ENCODE assay signal across 16 mouse cellular contexts in the genomic region with DNA sequence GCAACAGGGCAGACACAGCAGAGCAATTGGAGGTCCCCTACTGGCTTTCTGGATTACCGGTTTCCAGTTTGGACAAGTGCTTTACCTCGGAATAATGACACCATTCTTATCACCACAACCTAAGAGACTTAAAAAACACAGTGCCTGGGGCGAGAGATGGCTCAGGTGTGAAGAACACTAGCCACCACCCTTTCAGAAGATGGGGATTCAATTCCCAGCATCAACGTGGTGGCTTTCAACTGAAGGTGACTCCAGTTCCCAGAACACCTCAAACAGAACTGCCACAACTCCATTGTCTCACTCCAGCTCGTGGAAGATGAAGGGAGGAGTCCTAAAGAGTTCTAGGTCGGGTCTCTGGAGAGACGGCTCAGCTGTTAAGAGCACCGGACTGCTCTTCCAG. TPM values are rescaled to one million over a fixed set of nuclear protein-coding genes. Genes with fewer than 3 reads are reported as not detected.
"Had no signal": no experiment of that assay in that cellular context is flagged by ENCODE, and none has a peak within 500 bp of the region (broad histone marks: within the 10 kb centered on the region; RNA-seq: fewer than 3 reads in every experiment).

No protein-coding gene starts in this region.

- DNase-seq: lung, embryonic 14.5 days; lung, postnatal 10 days; lung, postnatal 4 days; midbrain, embryonic 14.5 days; right cerebral cortex, postnatal 14 days; thymus, adult 2 months; thymus, postnatal 25 days; thymus, postnatal 4 days had no signal

- H3K27ac ChIP-seq: midbrain, embryonic 10.5 days; midbrain, embryonic 12.5 days; neural tube, embryonic 12.5 days had no signal

- H3K4me3 ChIP-seq: midbrain, embryonic 12.5 days; neural tube, embryonic 12.5 days; stomach, embryonic 15.5 days had no signal

- H3K27me3 ChIP-seq: stomach, embryonic 15.5 days had no signal

- H3K9me3 ChIP-seq: midbrain, embryonic 10.5 days; midbrain, embryonic 12.5 days; neural tube, embryonic 12.5 days; stomach, embryonic 15.5 days had no signal

- H3K36me3 ChIP-seq: midbrain, embryonic 10.5 days; midbrain, embryonic 12.5 days; neural tube, embryonic 12.5 days; stomach, embryonic 15.5 days had no signal

RNA-seq across cellular contexts. Expression of a gene that starts 23.6 kb away (rescaled TPM):
- total RNA-seq: megakaryocyte-erythroid progenitor cell, adult 5-6 weeks; neutrophil, adult 5-6 weeks had no signal

RNA-seq across cellular contexts. Expression of a gene that starts 23.6 kb away (rescaled TPM):
- total RNA-seq: megakaryocyte, adult 5-6 weeks; megakaryocyte-erythroid progenitor cell, adult 5-6 weeks; neutrophil, adult 5-6 weeks had no signal
- polyA plus RNA-seq: spleen, adult 2 months had no signal
